Mouse (Mus musculus) lung, postnatal 0 days (tissue): ENCODE results near the gene Ldlrap1. TPM values are rescaled to one million over a fixed set of nuclear protein-coding genes. Genes with fewer than 3 reads are reported as not detected.

Source experiments
- ATAC-seq: fragments of 200-750 bp; cut with Nextera tagmentation; 2 replicates; pipeline ENCODE4 v1.8.0; 2017; ENCODE audit warnings: moderate library complexity
- DNase-seq: peaks from one replicate; pipeline ENCODE4 v3.0.0-alpha.2; 2016; ENCODE audit warnings: low spot score
- H3K27ac ChIP-seq: fragments of 300-500 bp; sonication (generic); 2 replicates; pipeline ENCODE4 v1.5.1; 2014; ENCODE audit warnings: antibody characterized with exemption, mild to moderate bottlenecking, low read length, mixed read lengths
- H3K27me3 ChIP-seq: fragments of 300-500 bp; sonication (generic); replicated peaks from 2 replicates; pipeline ENCODE4 v1.6.1; 2014; ENCODE audit warnings: low read length, mixed read lengths; ENCODE audit not compliant: insufficient read depth
- H3K36me3 ChIP-seq: fragments of 300-500 bp; sonication (generic); 2 replicates; pipeline ENCODE4 v1.6.1; 2014; ENCODE audit warnings: low read length, mixed read lengths; ENCODE audit not compliant: insufficient read depth
- H3K4me1 ChIP-seq: fragments of 300-500 bp; sonication (generic); 2 replicates; pipeline ENCODE4 v1.6.1; 2014; ENCODE audit warnings: antibody characterized with exemption, low read depth, low read length, mixed read lengths; ENCODE audit not compliant: insufficient read depth
- H3K4me2 ChIP-seq: fragments of 300-500 bp; sonication (generic); replicated peaks from 2 replicates; pipeline ENCODE4 v1.6.1; 2014; ENCODE audit warnings: low read depth, mild to moderate bottlenecking, low read length, moderate library complexity, mixed read lengths
- H3K4me3 ChIP-seq: fragments of 300-500 bp; sonication (generic); 2 replicates; pipeline ENCODE4 v1.5.1; 2014; ENCODE audit warnings: low read depth, low read length
- H3K9ac ChIP-seq: fragments of 300-500 bp; sonication (generic); replicated peaks from 2 replicates; pipeline ENCODE4 v1.6.1; 2014; ENCODE audit warnings: low read depth, mild to moderate bottlenecking
- H3K9me3 ChIP-seq: fragments of 300-500 bp; sonication (generic); 2 replicates; pipeline ENCODE4 v1.6.1; 2016; ENCODE audit warnings: low read length, mixed read lengths
- CTCF ChIP-seq: IDR thresholded peaks from 2 replicates; pipeline ENCODE4 v1.5.1; 2016; ENCODE audit warnings: antibody characterized with exemption, mild to moderate bottlenecking
- EP300 ChIP-seq: IDR thresholded peaks from 2 replicates; pipeline ENCODE4 v1.6.1; 2016; ENCODE audit warnings: antibody characterized with exemption, mild to moderate bottlenecking, control low read depth
- WGBS: fragments of 180-500 bp; shearing (Covaris S2); extraction: QIAGEN DNeasy Blood & Tissue Kit; methylation state at CpG from one replicate; pipeline ENCODE4 v1.1.7; 2014; 5-methylcytosine and 5-hydroxymethylcytosine counted together
- polyA plus RNA-seq: library from polyadenylated mRNA; unstranded; fragments of >200 nt; fragmentation: Nextera tagmentation; extraction: Ambion mirVana; gene quantifications from 2 replicates; pipeline ENCODE4 v1.2.1, GENCODE M21; 2015

Ldlrap1 gene
- polyA plus RNA-seq, 1 experiment from 2014 or later, result 23.5 TPM

- 77% methylated on average over 10 of the region's 10 CpGs for WGBS
- H3K4me3 ChIP-seq, result no peak overlapping the region
These were observed 32.9 kb upstream of the Ldlrap1 start for GRCm38 (mm10) chr4:134800693-134801092.

GRCm38 (mm10) chr4:134800098-134800497, 32.3 kb upstream of the Ldlrap1 start:
- WGBS, result 54% methylated on average over 8 of the region's 8 CpGs
- H3K4me1 ChIP-seq, result peaks cover 5% of the 10 kb centered on the region; the same call in 1 of the 2 replicates

More at GRCm38 (mm10) chr4:134800693-134801092, 32.9 kb upstream of the Ldlrap1 start:
- DNase-seq (no peak), ATAC-seq (no peak)
- Histone ChIP-seq H3K27ac (no peak overlapping the region), H3K4me2 (no peak overlapping the region), H3K27me3 (no peaks in the 10 kb centered on the region), H3K4me1 (peaks cover 5% of the 10 kb centered on the region; the same call in 1 of the 2 replicates), H3K9me3 (no peaks in the 10 kb centered on the region), H3K9ac (no peak overlapping the region), H3K36me3 (peaks cover under 1% of the 10 kb centered on the region; the same call in 1 of the 2 replicates)
- TF ChIP-seq CTCF (no peak), EP300 (no peak)

GRCm38 (mm10) chr4:134799272-134799671, 31.4 kb upstream of the Ldlrap1 start:
- Histone ChIP-seq H3K4me2 (no peak overlapping the region), H3K27me3 (no peaks in the 10 kb centered on the region), H3K4me1 (0 out of 2 replicates have a peak, but pooled peaks cover 5% of the 10 kb centered on the region), H3K36me3 (no peaks in the 10 kb centered on the region; the same call in 1 of the 2 replicates), H3K27ac (no peak overlapping the region), H3K4me3 (no peak overlapping the region), H3K9ac (no peak overlapping the region), H3K9me3 (no peaks in the 10 kb centered on the region)
- ATAC-seq (peak; percentile 76), DNase-seq (peak; percentile 85)
- WGBS, result 5% methylated on average over 4 of the region's 4 CpGs
- TF ChIP-seq EP300 (no peak), CTCF (peak; percentile 97)

More at GRCm38 (mm10) chr4:134800098-134800497, 32.3 kb upstream of the Ldlrap1 start:
- TF ChIP-seq CTCF (no peak), EP300 (no peak)
- ATAC-seq (no peak), DNase-seq (no peak)
- no peak overlapping the region for H3K4me3 ChIP-seq
- H3K27ac ChIP-seq, result no peak overlapping the region
- H3K36me3 ChIP-seq, result no peaks in the 10 kb centered on the region; the same call in 1 of the 2 replicates
- no peak overlapping the region for H3K9ac ChIP-seq
- no peaks in the 10 kb centered on the region for H3K9me3 ChIP-seq
- H3K4me2 ChIP-seq, result no peak overlapping the region
- no peaks in the 10 kb centered on the region for H3K27me3 ChIP-seq

- H3K9me3 ChIP-seq, result no peaks in the 10 kb centered on the region
- TF ChIP-seq CTCF (no peak), EP300 (no peak)
- no peaks in the 10 kb centered on the region for H3K27me3 ChIP-seq
- H3K9ac ChIP-seq, result no peak overlapping the region
- H3K4me1 ChIP-seq, result 0 out of 2 replicates have a peak, but pooled peaks cover 5% of the 10 kb centered on the region
- DNase-seq (no peak), ATAC-seq (no peak)
- no peak overlapping the region for H3K27ac ChIP-seq
- 40% methylated on average over 3 of the region's 3 CpGs for WGBS
- no peaks in the 10 kb centered on the region; the same call in 1 of the 2 replicates for H3K36me3 ChIP-seq
- H3K4me3 ChIP-seq, result no peak overlapping the region
- H3K4me2 ChIP-seq, result no peak overlapping the region
These were observed 31.0 kb upstream of the Ldlrap1 start for GRCm38 (mm10) chr4:134798861-134799260.

GRCm38 (mm10) chr4:134797621-134798020, 29.8 kb upstream of the Ldlrap1 start:
- TF ChIP-seq EP300 (no peak), CTCF (no peak)
- Histone ChIP-seq H3K9ac (no peak overlapping the region), H3K36me3 (no peaks in the 10 kb centered on the region), H3K9me3 (no peaks in the 10 kb centered on the region), H3K4me1 (0 out of 2 replicates have a peak, but pooled peaks cover 5% of the 10 kb centered on the region), H3K4me3 (no peak overlapping the region), H3K4me2 (no peak overlapping the region), H3K27ac (no peak overlapping the region), H3K27me3 (no peaks in the 10 kb centered on the region)
- DNase-seq (no peak), ATAC-seq (no peak)
- 51% methylated on average over 6 of the region's 6 CpGs for WGBS

GRCm38 (mm10) chr4:134796581-134797361, 28.9 kb upstream of the Ldlrap1 start:
- peak; percentile 49 for ATAC-seq
- H3K4me1 ChIP-seq, result 0 out of 2 replicates have a peak, but pooled peaks cover 5% of the 10 kb centered on the region

More at GRCm38 (mm10) chr4:134796581-134797361, 28.9 kb upstream of the Ldlrap1 start:
- WGBS, result 26% methylated on average over 7 of the region's 7 CpGs
- peak; percentile 76 for DNase-seq
- Histone ChIP-seq H3K4me3 (no peak overlapping the region), H3K9ac (no peak overlapping the region), H3K36me3 (no peaks in the 10 kb centered on the region), H3K9me3 (no peaks in the 10 kb centered on the region), H3K4me2 (no peak overlapping the region), H3K27ac (no peak overlapping the region), H3K27me3 (no peaks in the 10 kb centered on the region)
- TF ChIP-seq CTCF, result no peak
- TF ChIP-seq EP300, result no peak
